Mouse (Mus musculus): Measurements from ENCODE around the gene Kctd13.

DNA sequence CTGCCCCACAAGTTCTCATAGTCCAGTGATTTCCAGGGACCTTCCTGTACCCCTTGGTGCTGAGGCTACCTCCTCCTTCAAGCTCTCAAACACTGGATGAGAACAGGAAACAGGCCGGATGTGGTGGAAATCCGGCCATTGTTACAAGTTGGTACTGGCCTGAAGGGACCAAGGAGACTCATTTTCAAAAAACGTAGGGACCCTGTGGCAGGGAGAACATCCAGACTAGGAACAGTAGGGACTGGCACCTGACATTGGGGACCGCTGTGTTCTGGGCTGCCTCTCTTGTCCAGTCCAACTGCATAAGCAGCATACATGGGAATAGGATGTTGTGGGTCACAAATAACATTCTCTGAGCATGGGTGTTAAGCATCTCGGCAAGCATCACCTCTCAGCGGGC lies 47.6 kb upstream of the Kctd13 start:
- TF ChIP-seq ZC3H11A (IDR thresholded peaks at IDR 0.05; ENCODE audit: low read depth, low read length) (no peak), ETS1 (conservative IDR thresholded peaks at IDR 0.05; ENCODE audit: low read depth, low read length) (no peak), CHD2 (IDR thresholded peaks at IDR 0.05; ENCODE audit: low read length) (no peak), POLR2A (IDR thresholded peaks at IDR 0.05; ENCODE audit: low read depth, low read length) (no peak), RAD21 (IDR thresholded peaks at IDR 0.05; ENCODE audit: low read depth, low read length) (no peak), CTCF (conservative IDR thresholded peaks at IDR 0.05 in 1 of 2, IDR thresholded peaks at IDR 0.05 in 1 of 2; ENCODE audit: low read depth in 2 of 2, low read length in 2 of 2) (no peak), UBTF (IDR thresholded peaks at IDR 0.05; ENCODE audit: low read depth, low read length) (no peak), EP300 (IDR thresholded peaks at IDR 0.05; ENCODE audit: low read length) (no peak), TBP (conservative IDR thresholded peaks at IDR 0.05; ENCODE audit: low read depth, low read length) (no peak)

All from CH12.LX (cell line).